Mouse (Mus musculus) kidney, adult 2 months (tissue): Measurements from ENCODE around the gene Hoxa6. TPM values are rescaled to one million over a fixed set of nuclear protein-coding genes. Genes with fewer than 3 reads are reported as not detected.

ENCODE experiments used
- DNase-seq: peaks from one replicate; pipeline ENCODE4 v3.0.0; 2021
- H3K27ac ChIP-seq: fragments of 200-500 bp; 2 replicates; pipeline ENCODE4 v1.5.1; 2012; ENCODE audit warnings: low read depth, low read length, control low read depth, inconsistent platforms; ENCODE audit not compliant: insufficient read depth
- H3K27me3 ChIP-seq: fragments of 200-500 bp; replicated peaks from 2 replicates; pipeline ENCODE4 v1.6.1; 2012; ENCODE audit warnings: mild to moderate bottlenecking, moderate library complexity, low read length, inconsistent platforms; ENCODE audit not compliant: control insufficient read depth, insufficient read depth
- H3K36me3 ChIP-seq: fragments of 200-500 bp; 2 replicates; pipeline ENCODE4 v1.6.1; 2012; ENCODE audit warnings: mild to moderate bottlenecking, moderate library complexity, low read length, inconsistent platforms; ENCODE audit not compliant: control insufficient read depth, insufficient read depth
- H3K4me1 ChIP-seq: fragments of 200-500 bp; 2 replicates; pipeline ENCODE4 v1.6.1; 2011; ENCODE audit warnings: low read length; ENCODE audit not compliant: control insufficient read depth, insufficient read depth
- H3K4me3 ChIP-seq: fragments of 200-500 bp; 2 replicates; pipeline ENCODE4 v1.5.1; 2011; ENCODE audit warnings: mild to moderate bottlenecking, low read depth, low read length, control low read depth; ENCODE audit not compliant: insufficient read depth
- CTCF ChIP-seq: fragments of 200-500 bp; conservative IDR thresholded peaks from 2 replicates; pipeline ENCODE4 v1.5.1; 2011; ENCODE audit warnings: low read depth, mild to moderate bottlenecking, control low read depth, low read length, moderate library complexity, mixed read lengths; ENCODE audit not compliant: insufficient read depth, insufficient read length
- POLR2A ChIP-seq: fragments of 200-500 bp; IDR thresholded peaks from one replicate; pipeline ENCODE4 v1.6.1; 2011; ENCODE audit warnings: low read depth, low read length, control low read depth
- WGBS: fragments of 180-500 bp; shearing (Covaris S2); methylation state at CpG from one replicate; pipeline ENCODE4 v1.1.7; 2018; 5-methylcytosine and 5-hydroxymethylcytosine counted together
- polyA plus RNA-seq: library from polyadenylated mRNA; depleted of rRNA; stranded (reverse); fragments of >200 nt; gene quantifications from 2 replicates; pipeline ENCODE4 v1.2.3, GENCODE M21; 2012

Gene Hoxa6
- polyA plus RNA-seq, 1 experiment, result 2.4 TPM

- DNase-seq, result no peak
- WGBS, result 74% methylated on average over 10 of the region's 10 CpGs
- no peak for TF ChIP-seq POLR2A
- no peak for TF ChIP-seq CTCF
- Histone ChIP-seq H3K4me3 (no peak overlapping the region), H3K36me3 (peaks cover 5% of the 10 kb centered on the region; the same call in 1 of the 2 replicates), H3K4me1 (0 out of 2 replicates have a peak, but pooled peaks cover 2% of the 10 kb centered on the region), H3K27ac (no peak overlapping the region), H3K27me3 (no peaks in the 10 kb centered on the region)
These were observed 7.7 kb downstream of the Hoxa6 start for GRCm38 (mm10) chr6:52200751-52201250.

GRCm38 (mm10) chr6:52200073-52200750, 8.3 kb downstream of the Hoxa6 start:
- TF ChIP-seq CTCF (no peak), POLR2A (no peak)
- 63% methylated on average over 30 of the region's 30 CpGs for WGBS
- H3K27me3 ChIP-seq, result no peaks in the 10 kb centered on the region
- peak overlapping the region; percentile 20; the same call in 1 of the 2 replicates for H3K27ac ChIP-seq
- H3K36me3 ChIP-seq, result peaks cover 4% of the 10 kb centered on the region; the same call in 1 of the 2 replicates
- peak; percentile 33 for DNase-seq
- no peak overlapping the region for H3K4me3 ChIP-seq
- 0 out of 2 replicates have a peak, but pooled peaks cover 2% of the 10 kb centered on the region for H3K4me1 ChIP-seq

- no peaks in the 10 kb centered on the region for H3K27me3 ChIP-seq
- no peak overlapping the region for H3K4me3 ChIP-seq
- H3K36me3 ChIP-seq, result peaks cover 2% of the 10 kb centered on the region; the same call in 1 of the 2 replicates
- no peak overlapping the region for H3K27ac ChIP-seq
- 12% methylated on average over 10 of the region's 10 CpGs for WGBS
- no peak for TF ChIP-seq POLR2A
- peak; percentile 66 for TF ChIP-seq CTCF
- H3K4me1 ChIP-seq, result peaks cover 10% of the 10 kb centered on the region
- peak; percentile 78 for DNase-seq
These were observed 11.3 kb downstream of the Hoxa6 start for GRCm38 (mm10) chr6:52197271-52197670.

GRCm38 (mm10) chr6:52196811-52197210, 11.7 kb downstream of the Hoxa6 start:
- 50% methylated on average over 9 of the region's 9 CpGs for WGBS
- Histone ChIP-seq H3K4me3 (no peak overlapping the region), H3K27ac (0 out of 2 replicates have a peak overlapping the region, but pooled peaks have one; percentile 5)

GRCm38 (mm10) chr6:52194690-52195089, 13.8 kb downstream of the Hoxa6 start:
- H3K4me3 ChIP-seq, result no peak overlapping the region
- peak; percentile 59 for DNase-seq
- peaks cover 23% of the 10 kb centered on the region for H3K4me1 ChIP-seq
- no peak overlapping the region; the same call in 1 of the 2 replicates for H3K27ac ChIP-seq
- WGBS, result 46% methylated on average over 10 of the region's 10 CpGs
- H3K27me3 ChIP-seq, result no peaks in the 10 kb centered on the region
- TF ChIP-seq POLR2A, result no peak
- no peak for TF ChIP-seq CTCF
- no peaks in the 10 kb centered on the region for H3K36me3 ChIP-seq

More at GRCm38 (mm10) chr6:52196811-52197210, 11.7 kb downstream of the Hoxa6 start:
- Histone ChIP-seq H3K36me3 (peaks cover 2% of the 10 kb centered on the region; the same call in 1 of the 2 replicates), H3K4me1 (peaks cover 14% of the 10 kb centered on the region), H3K27me3 (no peaks in the 10 kb centered on the region)
- no peak for TF ChIP-seq POLR2A
- TF ChIP-seq CTCF, result no peak
- peak; percentile 7 for DNase-seq

GRCm38 (mm10) chr6:52191860-52192550, 16.5 kb downstream of the Hoxa6 start:
- peaks cover 28% of the 10 kb centered on the region for H3K4me1 ChIP-seq
- H3K27ac ChIP-seq, result peak overlapping the region; percentile 27
- no peaks in the 10 kb centered on the region for H3K27me3 ChIP-seq
- TF ChIP-seq CTCF (no peak), POLR2A (peak; percentile 26)
- H3K4me3 ChIP-seq, result peak overlapping the region; percentile 83
- 2% methylated on average over 42 of the region's 55 CpGs for WGBS
- H3K36me3 ChIP-seq, result no peaks in the 10 kb centered on the region
- DNase-seq, result peak; percentile 95
